Mouse (Mus musculus) testis, adult 2 months (tissue): Measurements from ENCODE around the gene Cmtm4. TPM values are rescaled to one million over a fixed set of nuclear protein-coding genes. Genes with fewer than 3 reads are reported as not detected.

ENCODE experiments used
- H3K27ac ChIP-seq: fragments of 200-500 bp; 2 replicates; pipeline ENCODE4 v1.5.1; 2012; ENCODE audit warnings: low read depth, low read length; ENCODE audit not compliant: control insufficient read depth, insufficient read depth
- H3K27me3 ChIP-seq: fragments of 200-500 bp; 2 replicates; pipeline ENCODE4 v1.6.1; 2012; ENCODE audit warnings: mild to moderate bottlenecking, low read length, moderate library complexity; ENCODE audit not compliant: control insufficient read depth, insufficient read depth
- H3K36me3 ChIP-seq: fragments of 200-500 bp; 2 replicates; pipeline ENCODE4 v1.6.1; 2012; ENCODE audit warnings: mild to moderate bottlenecking, low read length; ENCODE audit not compliant: control insufficient read depth, insufficient read depth
- H3K4me1 ChIP-seq: fragments of 200-500 bp; 2 replicates; pipeline ENCODE4 v1.6.1; 2012; ENCODE audit warnings: low read length; ENCODE audit not compliant: control insufficient read depth, insufficient read depth
- H3K4me3 ChIP-seq: fragments of 200-500 bp; 2 replicates; pipeline ENCODE4 v1.5.1; 2012; ENCODE audit warnings: low read depth, mild to moderate bottlenecking, low read length, moderate library complexity, mixed read lengths; ENCODE audit not compliant: control insufficient read depth
- CTCF ChIP-seq: fragments of 200-500 bp; IDR thresholded peaks from 2 replicates; pipeline ENCODE4 v1.5.1; 2012; ENCODE audit warnings: low read depth, mild to moderate bottlenecking, inconsistent platforms, low read length, moderate library complexity; ENCODE audit not compliant: control insufficient read depth, insufficient read depth, insufficient replicate concordance
- POLR2A ChIP-seq: fragments of 200-500 bp; IDR thresholded peaks from 2 replicates; pipeline ENCODE4 v1.6.1; 2012; ENCODE audit warnings: low read depth, mild to moderate bottlenecking, inconsistent platforms, low read length, moderate library complexity; ENCODE audit not compliant: control insufficient read depth
- polyA plus RNA-seq: library from polyadenylated mRNA; depleted of rRNA; stranded (reverse); fragments of >200 nt; gene quantifications from 2 replicates; pipeline ENCODE4 v1.2.3, GENCODE M21; 2012

Cmtm4 gene
- polyA plus RNA-seq, 1 experiment = 2.0 TPM

DNA sequence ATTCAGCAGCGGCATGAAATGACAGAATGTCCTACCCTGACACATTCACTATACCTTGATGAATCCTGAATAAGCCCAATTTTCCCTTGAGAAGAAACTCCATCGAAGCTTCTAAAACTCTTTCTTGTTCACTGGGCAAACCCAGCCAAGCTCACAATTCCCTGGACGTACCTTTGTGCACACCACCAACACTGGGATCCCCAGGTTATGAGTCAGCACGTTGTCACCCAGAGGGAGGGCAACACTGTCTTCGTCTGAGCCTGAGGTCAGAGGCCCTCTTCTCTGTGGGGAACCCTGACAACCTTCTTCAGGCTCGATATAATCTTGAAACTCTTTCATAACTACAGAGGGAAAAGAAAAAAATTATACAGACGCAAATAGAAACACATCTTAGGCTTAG, 34.6 kb upstream of the Cmtm4 start:
- Histone ChIP-seq H3K4me1 (no peaks in the 10 kb centered on the region), H3K36me3 (peaks cover 1% of the 10 kb centered on the region; the same call in 1 of the 2 replicates), H3K27ac (no peak overlapping the region), H3K27me3 (no peaks in the 10 kb centered on the region), H3K4me3 (no peak overlapping the region)
- TF ChIP-seq POLR2A (no peak), CTCF (no peak)

DNA sequence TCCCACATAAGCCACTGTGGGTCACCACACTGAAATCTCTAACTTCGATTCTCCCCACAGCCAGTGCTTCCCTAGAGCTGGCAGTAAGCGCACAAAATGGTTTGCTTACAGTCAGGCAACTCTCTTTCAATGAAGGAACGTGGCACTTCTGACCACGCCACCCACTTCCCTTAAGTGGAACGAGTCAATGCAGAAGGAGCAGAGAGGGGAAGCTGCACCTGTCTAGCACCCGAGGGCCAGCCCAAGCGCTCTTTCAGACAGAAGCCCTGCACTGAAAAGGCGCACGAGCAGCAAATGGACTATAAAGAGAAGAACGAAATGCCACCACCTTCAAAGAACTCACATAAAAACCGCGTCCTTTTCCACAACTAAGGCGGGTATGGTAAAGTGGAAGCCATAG, 32.1 kb upstream of the Cmtm4 start:
- H3K4me1 ChIP-seq = no peaks in the 10 kb centered on the region
- no peak for TF ChIP-seq CTCF
- no peak for TF ChIP-seq POLR2A
- H3K27me3 ChIP-seq = no peaks in the 10 kb centered on the region
- peaks cover 1% of the 10 kb centered on the region for H3K36me3 ChIP-seq
- H3K4me3 ChIP-seq = no peak overlapping the region
- no peak overlapping the region for H3K27ac ChIP-seq

DNA sequence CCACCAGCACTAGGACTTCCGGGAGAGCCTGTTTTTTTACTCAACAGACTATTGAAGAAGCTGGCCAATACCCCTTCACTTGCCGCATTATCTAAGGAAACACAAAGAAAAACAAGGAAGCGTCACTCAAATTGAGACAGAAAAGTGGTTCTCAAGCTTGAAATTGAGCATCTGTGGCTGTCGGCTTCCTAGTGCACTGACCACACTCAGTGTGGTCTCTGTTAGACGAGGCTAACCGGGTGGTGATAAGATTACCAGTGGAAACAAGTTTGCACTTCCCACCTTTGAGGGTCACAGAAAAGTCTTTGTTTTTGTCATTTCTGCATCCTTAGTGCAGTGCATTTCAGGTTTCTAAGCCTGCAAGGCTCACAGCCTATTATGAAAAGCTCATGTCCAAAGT, 26.7 kb upstream of the Cmtm4 start:
- Histone ChIP-seq H3K4me1 (no peaks in the 10 kb centered on the region), H3K27ac (no peak overlapping the region), H3K27me3 (no peaks in the 10 kb centered on the region), H3K36me3 (peaks cover 7% of the 10 kb centered on the region), H3K4me3 (no peak overlapping the region)
- TF ChIP-seq CTCF = no peak
- TF ChIP-seq POLR2A = no peak

DNA sequence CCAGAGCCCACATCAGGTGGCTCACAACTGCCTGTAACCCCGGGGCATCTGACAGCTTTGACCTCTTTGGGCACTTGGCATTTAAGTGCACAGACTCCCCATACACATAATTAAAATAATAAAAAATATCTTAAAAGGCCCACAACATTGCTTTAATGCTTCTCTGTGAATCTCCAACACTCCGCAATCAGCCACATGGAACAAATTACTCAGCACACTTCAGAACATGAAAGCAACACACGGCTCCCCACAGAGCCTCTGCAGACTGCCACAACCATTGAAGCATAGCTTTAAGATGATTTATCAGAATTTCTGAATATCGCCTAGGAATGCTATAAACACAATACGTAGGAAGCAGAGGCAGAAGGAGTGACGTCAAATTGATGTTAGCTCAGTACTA, 20.4 kb upstream of the Cmtm4 start:
- Histone ChIP-seq H3K27ac (no peak overlapping the region), H3K27me3 (no peaks in the 10 kb centered on the region), H3K4me1 (no peaks in the 10 kb centered on the region), H3K4me3 (no peak overlapping the region), H3K36me3 (peaks cover 2% of the 10 kb centered on the region; the same call in 1 of the 2 replicates)
- TF ChIP-seq CTCF (no peak), POLR2A (no peak)

- H3K27ac ChIP-seq = no peak overlapping the region
- H3K36me3 ChIP-seq = no peaks in the 10 kb centered on the region
- no peak for TF ChIP-seq CTCF
- no peak for TF ChIP-seq POLR2A
- H3K4me1 ChIP-seq = no peaks in the 10 kb centered on the region; the same call in 1 of the 2 replicates
- H3K4me3 ChIP-seq = no peak overlapping the region
- no peaks in the 10 kb centered on the region for H3K27me3 ChIP-seq
These were observed 18.6 kb upstream of the Cmtm4 start for GRCm38 (mm10) chr8:104414204-104414603.

DNA sequence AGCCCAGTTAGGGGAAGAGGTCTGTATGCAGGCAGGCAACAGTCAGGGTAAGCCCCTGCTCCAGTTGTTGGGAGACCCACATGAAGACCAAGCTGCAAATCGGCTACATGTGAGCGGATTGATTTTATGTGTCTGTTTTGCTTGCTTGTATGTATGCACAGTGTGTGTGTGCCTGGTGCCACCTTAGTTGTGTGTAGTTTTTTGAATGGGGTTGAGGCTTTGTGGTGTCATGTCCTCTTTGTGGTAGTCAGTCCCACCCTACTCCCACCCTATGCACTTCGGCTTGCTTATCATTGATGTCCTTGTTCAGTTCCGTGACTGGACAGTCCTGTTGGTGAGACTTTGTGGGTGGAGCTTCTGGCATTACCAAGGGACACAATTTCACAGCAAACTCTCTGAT, 18.2 kb upstream of the Cmtm4 start:
- H3K27me3 ChIP-seq = no peaks in the 10 kb centered on the region
- TF ChIP-seq POLR2A (no peak), CTCF (no peak)
- H3K27ac ChIP-seq = no peak overlapping the region
- H3K4me1 ChIP-seq = peaks cover 1% of the 10 kb centered on the region; the same call in 1 of the 2 replicates
- H3K4me3 ChIP-seq = no peak overlapping the region
- no peaks in the 10 kb centered on the region for H3K36me3 ChIP-seq

- Histone ChIP-seq H3K4me1 (peaks cover 3% of the 10 kb centered on the region; the same call in 1 of the 2 replicates), H3K36me3 (no peaks in the 10 kb centered on the region), H3K27me3 (no peaks in the 10 kb centered on the region), H3K27ac (no peak overlapping the region), H3K4me3 (no peak overlapping the region)
- no peak for TF ChIP-seq POLR2A
- TF ChIP-seq CTCF = no peak
These were observed 17.4 kb upstream of the Cmtm4 start for GRCm38 (mm10) chr8:104412805-104413532.

DNA sequence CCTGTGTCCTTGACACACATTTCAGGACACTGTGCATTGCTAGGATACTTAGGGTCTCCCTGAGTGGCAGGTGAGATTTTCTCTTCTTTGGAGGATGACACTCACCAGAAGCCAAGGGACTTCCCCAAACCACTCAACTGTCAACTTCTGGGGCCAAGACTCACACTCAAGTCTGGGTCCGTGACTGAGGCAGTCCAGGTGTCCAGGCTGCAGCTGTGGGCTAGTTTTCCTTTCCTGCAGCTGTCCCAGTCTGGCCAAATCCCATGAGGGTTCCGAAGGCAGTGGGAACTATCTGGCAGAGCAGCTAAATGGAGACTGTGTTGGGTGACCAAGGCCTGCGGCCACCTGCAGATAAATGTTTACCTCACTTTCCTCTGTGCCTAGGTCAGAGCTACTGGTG, 16.4 kb upstream of the Cmtm4 start:
- no peaks in the 10 kb centered on the region for H3K36me3 ChIP-seq
- H3K27ac ChIP-seq = no peak overlapping the region
- no peak for TF ChIP-seq CTCF
- TF ChIP-seq POLR2A = no peak
- no peaks in the 10 kb centered on the region for H3K27me3 ChIP-seq
- H3K4me3 ChIP-seq = no peak overlapping the region
- H3K4me1 ChIP-seq = peaks cover 3% of the 10 kb centered on the region; the same call in 1 of the 2 replicates
